Mouse (Mus musculus) mouse embryonic stem cell (cell line): ENCODE measurements around the gene Farsb.

Experiments used
- in situ Hi-C, 2 experiments: fragments of 300-500 bp; cut with MboI; formaldehyde crosslinking; loops; 1 replicate in 1 of 2; 3 replicates in 1 of 2; pipeline ENCODE4 v1.14.3; 2019 to 2020; ENCODE audit warnings: low sequenced_read_pairs in 2 of 2, low pct_unique_long_range_greater_than_20kb in 1 of 2, mixed read lengths in 1 of 2; ENCODE audit not compliant: unreplicated experiment in 1 of 2

The Farsb gene

DNA sequence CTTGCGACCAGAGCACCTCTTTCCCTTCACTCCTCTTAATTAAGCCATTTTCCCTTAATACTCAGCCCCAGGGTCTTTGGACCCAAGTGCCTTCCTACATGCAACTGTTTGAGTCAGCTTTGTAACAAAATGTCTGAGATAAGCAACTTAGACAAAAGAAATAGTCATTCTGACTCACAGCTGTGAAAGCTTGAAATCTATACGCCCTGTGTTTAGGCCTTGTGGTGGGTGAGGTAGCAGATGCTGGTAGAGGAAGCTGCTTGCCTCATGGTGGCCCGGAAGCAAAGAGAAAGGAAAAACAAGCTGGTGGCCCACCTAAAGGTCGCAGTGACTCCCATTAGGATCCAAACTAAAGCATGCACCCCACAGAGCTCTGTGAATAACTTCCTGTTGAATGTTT lies 100.8 kb downstream of the Farsb start:
- in situ Hi-C loops: no loop called here

DNA sequence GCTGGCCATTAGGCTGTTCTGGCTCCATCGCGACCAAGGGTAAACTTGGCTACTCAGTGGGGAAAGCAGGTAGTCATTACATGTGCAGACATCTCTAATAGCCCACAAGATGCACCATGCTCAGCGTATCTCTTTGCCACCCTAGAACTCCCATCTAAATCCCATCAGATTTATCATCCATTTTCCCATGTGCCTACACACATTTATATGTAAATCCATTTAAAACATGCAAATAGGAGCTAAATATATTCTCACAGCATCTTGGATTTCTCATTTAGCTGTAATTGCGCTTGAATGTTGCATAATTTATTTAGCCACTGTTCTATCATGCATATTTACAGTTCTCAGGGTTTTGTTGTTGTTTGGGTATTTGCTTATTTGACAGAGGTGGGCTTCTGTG lies 107.7 kb downstream of the Farsb start:
- in situ Hi-C loops: no loop called here

DNA sequence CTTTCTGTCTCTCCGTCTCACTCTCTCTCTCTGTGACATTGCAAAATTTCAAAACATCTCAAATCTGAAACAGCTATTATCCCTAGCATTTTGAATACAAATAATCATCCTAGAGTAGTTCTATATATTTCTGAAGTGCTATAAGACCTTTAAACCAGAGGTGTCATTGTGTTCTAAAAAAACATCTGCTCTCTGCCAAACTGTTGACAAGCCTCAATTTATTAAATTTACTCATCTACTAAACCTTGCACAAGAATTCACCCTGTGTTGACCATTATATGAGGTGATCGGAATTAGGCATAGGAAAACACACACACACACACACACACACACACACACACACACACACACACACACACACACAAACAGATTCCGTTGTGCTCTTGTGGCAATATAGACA lies 113.6 kb downstream of the Farsb start:
- in situ Hi-C loops: no loop called here

DNA sequence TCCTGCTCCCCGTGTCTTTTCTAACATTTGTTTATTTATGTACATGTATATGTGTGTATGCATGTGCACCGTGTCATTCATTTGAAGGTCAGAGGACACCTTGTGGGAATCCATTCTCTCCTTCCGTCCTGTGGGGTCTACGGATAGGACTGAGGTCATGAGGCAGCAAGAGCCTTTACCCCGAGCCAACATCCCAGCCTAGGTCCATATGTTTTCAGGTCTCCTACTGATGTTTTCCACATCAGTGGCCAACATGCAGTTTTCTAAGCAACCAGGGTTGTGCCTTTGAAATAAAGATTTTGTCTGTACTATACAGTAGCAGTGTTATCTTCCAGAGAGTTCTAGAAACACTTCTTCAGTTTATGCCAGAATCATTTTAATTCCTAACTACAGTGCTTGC lies 114.9 kb downstream of the Farsb start:
- in situ Hi-C loops: no loop called here

DNA sequence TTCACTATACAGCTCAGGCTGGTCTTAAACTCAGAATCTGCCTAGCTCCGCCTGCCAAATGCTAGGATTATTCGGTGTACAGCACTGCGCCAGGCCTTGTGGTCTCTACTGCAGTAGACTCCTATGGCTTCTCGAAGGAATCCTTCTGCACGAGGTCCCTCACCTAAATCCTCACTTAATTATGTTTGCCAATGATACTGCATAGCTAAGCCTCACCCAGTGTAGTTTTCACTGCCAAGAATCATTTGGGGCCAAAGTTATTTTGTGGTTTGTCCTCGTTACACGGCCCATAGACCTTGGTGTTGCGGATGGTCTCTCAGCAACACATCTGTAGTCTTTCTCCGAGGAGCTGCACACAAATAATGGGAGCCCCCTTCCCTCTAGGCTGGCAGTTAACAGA lies 116.4 kb downstream of the Farsb start:
- in situ Hi-C loops: no loop called here

DNA sequence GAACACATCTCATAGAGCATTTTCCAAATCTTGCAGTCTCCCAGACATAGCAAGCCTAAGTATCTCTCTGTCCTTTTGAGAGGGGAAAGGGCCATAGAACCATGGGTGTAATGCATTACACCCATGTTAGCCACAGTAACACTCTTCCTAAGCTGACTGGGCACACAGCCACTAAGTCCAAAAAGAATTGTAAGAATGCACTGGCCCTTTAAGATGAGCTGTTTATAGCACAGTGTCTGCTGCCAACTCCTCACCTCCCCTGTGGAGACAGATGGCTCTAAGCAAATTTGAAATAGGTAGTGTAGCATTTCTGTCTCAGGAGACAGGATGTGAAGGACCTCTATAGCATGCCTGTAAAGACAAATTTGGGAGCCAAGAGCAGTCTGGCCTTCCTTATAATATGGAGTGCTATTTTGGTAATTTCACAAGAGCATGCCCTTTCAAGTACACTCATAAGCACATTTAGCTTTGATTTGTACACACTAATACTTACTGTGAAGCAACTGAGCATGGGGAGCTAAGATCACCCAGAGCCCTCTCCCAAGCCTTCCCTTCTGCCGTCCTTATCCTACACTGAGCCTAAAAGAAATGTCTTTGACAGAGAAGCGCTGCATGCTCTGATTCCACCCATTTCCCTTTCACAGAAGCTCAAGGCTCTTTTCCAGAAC lies 117.0 kb downstream of the Farsb start:
- in situ Hi-C loops: no loop called here

DNA sequence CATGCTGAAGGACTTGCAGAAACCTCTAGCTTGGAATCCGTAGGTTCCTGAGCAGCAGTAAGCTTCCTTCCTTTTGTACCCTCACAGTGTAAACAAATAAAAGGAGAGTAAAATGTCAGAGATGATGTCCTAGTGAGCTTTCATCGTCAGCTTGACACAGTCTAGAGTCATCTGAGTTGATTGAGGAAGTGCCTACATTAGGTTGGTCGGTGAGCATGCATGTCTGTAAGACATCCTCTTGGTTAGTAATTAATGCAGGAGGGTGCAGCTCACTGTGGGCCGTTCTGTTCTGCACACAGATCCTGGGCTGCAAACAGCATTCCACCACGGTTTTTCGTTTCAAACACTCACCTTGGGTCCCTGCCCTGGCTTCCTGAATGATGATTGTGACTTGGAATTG lies 118.6 kb downstream of the Farsb start:
- in situ Hi-C loops: no loop called here
